Mouse (Mus musculus) erythroblast, embryonic 14.5 days (primary cell): ENCODE measurements at regions not wholly inside any gene's neighbourhood (a gene's known extent, or its start where the extent isn't known, plus 50 kb on each side); places are given as distances from the start of the nearest gene placed in this dataset.

Experiments
- GATA1 ChIP-seq: IDR thresholded peaks from 2 replicates; pipeline ENCODE4 v1.6.1; 2012; ENCODE audit warnings: low read length, inconsistent platforms, mixed read lengths
- TAL1 ChIP-seq: IDR thresholded peaks from 3 replicates; pipeline ENCODE4 v1.6.1; 2012; ENCODE audit warnings: low read length, inconsistent platforms, mixed read lengths

GRCm38 (mm10) chr12:25233027-25233535 lies 136.1 kb upstream of the Id2 start:
- TF ChIP-seq GATA1, result no peak
- TF ChIP-seq TAL1, result no peak
